Mouse (Mus musculus): ENCODE data around the gene Ppp4r2. TPM values are rescaled to one million over a fixed set of nuclear protein-coding genes. Genes with fewer than 3 reads are reported as not detected.

Ppp4r2 gene
- polyA plus RNA-seq, 1 experiment: 32.0 TPM

DNA sequence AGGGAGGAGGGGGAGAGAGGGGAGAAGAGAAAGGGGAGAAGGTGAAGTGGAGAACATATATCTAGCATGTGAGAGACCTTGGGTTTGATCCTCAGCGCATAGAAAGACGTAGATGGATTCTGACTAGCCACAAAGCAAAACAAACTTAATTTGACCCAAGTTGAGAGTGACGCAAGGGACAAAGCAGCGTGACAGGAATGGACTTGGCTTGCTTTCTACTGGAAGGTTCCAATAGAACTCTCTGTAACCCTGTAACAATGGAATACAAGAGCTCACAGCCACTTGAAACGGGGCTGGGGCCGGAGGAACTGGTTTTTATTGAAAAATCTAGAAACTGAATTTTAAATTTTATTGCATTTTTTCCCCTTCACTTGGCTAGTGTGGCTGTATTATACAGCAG lies 1.7 kb upstream of the Ppp4r2 start:
- Histone ChIP-seq H3K27ac (ENCODE audit: insufficient read depth, low read length) (no peak overlapping the region), H3K4me3 (replicated peaks; ENCODE audit: insufficient read depth, low read depth, low read length) (no peak overlapping the region), H3K27me3 (ENCODE audit: control insufficient read depth, insufficient read depth, low read length) (no peaks in the 10 kb centered on the region), H3K4me1 (ENCODE audit: control insufficient read depth, insufficient read depth, low read length) (peaks cover 2% of the 10 kb centered on the region; the same call in 1 of the 2 replicates)
- DNase-seq: no peak
- 95% methylated on average over 6 of the region's 6 CpGs for WGBS
- TF ChIP-seq CTCF (IDR thresholded peaks at IDR 0.05; ENCODE audit: borderline replicate concordance, insufficient read depth, low read depth, low read length) (no peak), POLR2A (IDR thresholded peaks at IDR 0.05; ENCODE audit: borderline replicate concordance, insufficient read depth, low read length) (no peak)

- 1% methylated on average over 63 of the region's 72 CpGs for WGBS
- TF ChIP-seq POLR2A (IDR thresholded peaks at IDR 0.05; ENCODE audit: borderline replicate concordance, insufficient read depth, low read length) (0 out of 2 replicates have a peak, but pooled peaks have one; percentile 18), CTCF (IDR thresholded peaks at IDR 0.05; ENCODE audit: borderline replicate concordance, insufficient read depth, low read depth, low read length) (peak; percentile 10; the same call in 1 of the 2 replicates)
- peak overlapping the region; percentile 64 for H3K4me3 ChIP-seq (replicated peaks; ENCODE audit: insufficient read depth, low read depth, low read length)
- no peaks in the 10 kb centered on the region for H3K27me3 ChIP-seq (ENCODE audit: control insufficient read depth, insufficient read depth, low read length)
- H3K27ac ChIP-seq (ENCODE audit: insufficient read depth, low read length): no peak overlapping the region; the same call in 1 of the 2 replicates
- peak; percentile 64 to 76 for DNase-seq
- H3K4me1 ChIP-seq (ENCODE audit: control insufficient read depth, insufficient read depth, low read length): peaks cover 7% of the 10 kb centered on the region; the same call in 1 of the 2 replicates
These were observed 524 bp downstream of the Ppp4r2 start for GRCm38 (mm10) chr6:100833811-100834481.

DNA sequence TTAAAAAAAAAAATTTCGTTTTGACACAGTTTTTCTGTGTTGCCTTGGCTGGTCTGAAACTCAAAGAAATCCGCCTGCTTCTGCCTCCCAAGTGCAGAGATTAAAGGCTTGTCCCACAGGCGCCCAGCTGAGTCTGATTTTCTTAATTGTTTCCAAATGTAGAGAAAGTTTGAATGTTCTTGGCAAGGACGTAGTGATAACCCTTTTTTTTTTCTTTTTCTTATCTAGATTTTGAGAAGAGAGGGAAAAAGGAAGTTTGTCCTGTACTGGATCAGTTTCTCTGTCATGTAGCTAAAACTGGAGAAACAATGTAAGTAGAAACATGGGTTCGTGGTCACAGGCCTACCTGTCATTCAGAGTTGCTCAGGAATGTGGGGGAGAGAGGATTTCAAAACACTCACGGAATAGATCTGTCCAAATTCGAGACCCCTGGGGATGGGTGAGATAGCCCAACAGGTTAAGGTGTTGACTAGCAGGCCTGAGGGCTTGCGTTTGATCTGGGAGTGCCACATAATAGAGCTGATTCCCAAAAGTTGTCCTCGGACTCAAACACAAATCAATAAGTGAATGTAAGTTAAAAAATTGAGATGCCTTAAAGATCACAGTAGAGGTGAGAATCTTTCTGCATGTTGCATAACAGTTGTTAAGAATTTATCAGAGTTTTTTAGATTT lies 1.2 kb downstream of the Ppp4r2 start:
- 34% methylated on average over 9 of the region's 9 CpGs for WGBS
- Histone ChIP-seq H3K4me1 (ENCODE audit: control insufficient read depth, insufficient read depth, low read length) (peaks cover 7% of the 10 kb centered on the region; the same call in 1 of the 2 replicates), H3K27ac (ENCODE audit: insufficient read depth, low read length) (no peak overlapping the region), H3K4me3 (replicated peaks; ENCODE audit: insufficient read depth, low read depth, low read length) (peak overlapping the region; percentile 64), H3K27me3 (ENCODE audit: control insufficient read depth, insufficient read depth, low read length) (no peaks in the 10 kb centered on the region)
- DNase-seq: no peak
- no peak for TF ChIP-seq CTCF (IDR thresholded peaks at IDR 0.05; ENCODE audit: borderline replicate concordance, insufficient read depth, low read depth, low read length)
- TF ChIP-seq POLR2A (IDR thresholded peaks at IDR 0.05; ENCODE audit: borderline replicate concordance, insufficient read depth, low read length): no peak

DNA sequence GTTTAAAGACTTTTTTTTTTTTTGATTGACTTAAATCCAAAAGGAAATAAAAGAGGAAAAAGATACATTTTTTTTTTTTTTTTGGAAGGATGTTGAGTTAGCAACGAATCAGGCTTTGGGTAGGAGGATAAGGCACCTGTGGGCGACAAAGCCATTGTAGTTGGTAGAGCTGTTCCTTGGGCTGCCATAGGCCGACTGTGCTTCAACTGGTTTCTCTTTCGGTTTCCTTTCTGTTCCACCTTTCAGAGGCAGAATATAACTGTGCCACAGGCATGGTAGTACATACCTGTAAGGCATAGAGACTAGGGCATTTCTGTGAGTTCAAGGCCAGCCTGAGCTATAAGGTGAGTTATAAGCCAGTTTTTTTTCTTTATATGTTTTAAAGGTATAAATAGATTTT lies 11.6 kb downstream of the Ppp4r2 start:
- TF ChIP-seq POLR2A (IDR thresholded peaks at IDR 0.05; ENCODE audit: borderline replicate concordance, insufficient read depth, low read length): no peak
- TF ChIP-seq CTCF (IDR thresholded peaks at IDR 0.05; ENCODE audit: borderline replicate concordance, insufficient read depth, low read depth, low read length): no peak
- DNase-seq: no peak
- no peaks in the 10 kb centered on the region for H3K4me1 ChIP-seq (ENCODE audit: control insufficient read depth, insufficient read depth, low read length)
- 89% methylated on average over 4 of the region's 4 CpGs for WGBS
- no peak overlapping the region for H3K27ac ChIP-seq (ENCODE audit: insufficient read depth, low read length)
- H3K4me3 ChIP-seq (replicated peaks; ENCODE audit: insufficient read depth, low read depth, low read length): no peak overlapping the region
- no peaks in the 10 kb centered on the region for H3K27me3 ChIP-seq (ENCODE audit: control insufficient read depth, insufficient read depth, low read length)

- no peak for TF ChIP-seq CTCF (IDR thresholded peaks at IDR 0.05; ENCODE audit: borderline replicate concordance, insufficient read depth, low read depth, low read length)
- no peak for TF ChIP-seq POLR2A (IDR thresholded peaks at IDR 0.05; ENCODE audit: borderline replicate concordance, insufficient read depth, low read length)
- no peaks in the 10 kb centered on the region for H3K27me3 ChIP-seq (ENCODE audit: control insufficient read depth, insufficient read depth, low read length)
- H3K27ac ChIP-seq (ENCODE audit: insufficient read depth, low read length): no peak overlapping the region
- WGBS: 90% methylated on average over 5 of the region's 5 CpGs
- DNase-seq: no peak
- H3K4me1 ChIP-seq (ENCODE audit: control insufficient read depth, insufficient read depth, low read length): no peaks in the 10 kb centered on the region; the same call in 1 of the 2 replicates
- H3K4me3 ChIP-seq (replicated peaks; ENCODE audit: insufficient read depth, low read depth, low read length): no peak overlapping the region
These were observed 13.8 kb downstream of the Ppp4r2 start for GRCm38 (mm10) chr6:100847264-100847663.

GRCm38 (mm10) chr6:100848682-100849375 lies 15.4 kb downstream of the Ppp4r2 start:
- TF ChIP-seq CTCF (IDR thresholded peaks at IDR 0.05; ENCODE audit: borderline replicate concordance, insufficient read depth, low read depth, low read length): no peak
- TF ChIP-seq POLR2A (IDR thresholded peaks at IDR 0.05; ENCODE audit: borderline replicate concordance, insufficient read depth, low read length): no peak
- Histone ChIP-seq H3K4me3 (replicated peaks; ENCODE audit: insufficient read depth, low read depth, low read length) (no peak overlapping the region), H3K4me1 (ENCODE audit: control insufficient read depth, insufficient read depth, low read length) (no peaks in the 10 kb centered on the region; the same call in 1 of the 2 replicates), H3K27ac (ENCODE audit: insufficient read depth, low read length) (no peak overlapping the region), H3K27me3 (ENCODE audit: control insufficient read depth, insufficient read depth, low read length) (no peaks in the 10 kb centered on the region)
- WGBS: 74% methylated on average over 9 of the region's 9 CpGs
- DNase-seq: peak; percentile 4 to 16

DNA sequence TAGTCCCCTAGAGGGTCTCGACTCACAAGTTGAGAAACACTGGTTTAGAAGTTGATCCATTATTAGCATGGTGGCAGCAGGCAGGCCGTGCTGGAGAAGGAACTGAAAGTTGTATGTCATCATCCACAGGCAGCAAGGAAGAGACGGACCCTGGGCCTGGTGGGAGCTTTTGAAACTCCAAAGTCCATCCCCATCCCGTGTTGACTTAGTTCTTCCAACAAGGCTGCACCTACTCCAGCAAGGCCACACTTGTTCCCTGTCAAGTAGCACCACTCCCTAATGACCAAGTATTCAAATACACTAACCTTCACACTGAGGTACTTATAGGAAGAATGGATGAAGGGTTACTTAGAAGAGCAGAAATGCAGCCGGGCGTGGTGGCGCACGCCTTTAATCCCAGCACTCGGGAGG lies 17.3 kb downstream of the Ppp4r2 start:
- no peak for TF ChIP-seq POLR2A (IDR thresholded peaks at IDR 0.05; ENCODE audit: borderline replicate concordance, insufficient read depth, low read length)
- no peak for TF ChIP-seq CTCF (IDR thresholded peaks at IDR 0.05; ENCODE audit: borderline replicate concordance, insufficient read depth, low read depth, low read length)
- Histone ChIP-seq H3K4me1 (ENCODE audit: control insufficient read depth, insufficient read depth, low read length) (no peaks in the 10 kb centered on the region; the same call in 1 of the 2 replicates), H3K27me3 (ENCODE audit: control insufficient read depth, insufficient read depth, low read length) (no peaks in the 10 kb centered on the region), H3K27ac (ENCODE audit: insufficient read depth, low read length) (no peak overlapping the region), H3K4me3 (replicated peaks; ENCODE audit: insufficient read depth, low read depth, low read length) (no peak overlapping the region)
- WGBS: 92% methylated on average over 9 of the region's 9 CpGs
- DNase-seq: peak in 1 of 2 experiments; percentile 3

All from cerebellum, adult 2 months (tissue).